Mouse (Mus musculus) ES-E14 (cell line): ENCODE results near the gene Kcnk15.

ENCODE experiments used
- CHD2 ChIP-seq: IDR thresholded peaks from 2 replicates; pipeline ENCODE4 v1.6.1; 2014; ENCODE audit warnings: mild to moderate bottlenecking, low read depth, low read length, inconsistent platforms
- HCFC1 ChIP-seq: IDR thresholded peaks from 2 replicates; pipeline ENCODE4 v1.6.1; 2012; ENCODE audit warnings: low read length, inconsistent platforms, borderline replicate concordance; ENCODE audit not compliant: insufficient read depth
- MAFK ChIP-seq: IDR thresholded peaks from 2 replicates; pipeline ENCODE4 v1.6.1; 2014; ENCODE audit warnings: mild to moderate bottlenecking, low read depth, low read length, inconsistent platforms; ENCODE audit not compliant: insufficient read depth
- ZC3H11A ChIP-seq: IDR thresholded peaks from 2 replicates; pipeline ENCODE4 v1.6.1; 2012; ENCODE audit warnings: low read depth, mild to moderate bottlenecking, inconsistent platforms, low read length, borderline replicate concordance
- ZNF384 ChIP-seq: IDR thresholded peaks from 2 replicates; pipeline ENCODE4 v1.6.1; 2012; ENCODE audit warnings: low read depth, low read length, inconsistent platforms

DNA sequence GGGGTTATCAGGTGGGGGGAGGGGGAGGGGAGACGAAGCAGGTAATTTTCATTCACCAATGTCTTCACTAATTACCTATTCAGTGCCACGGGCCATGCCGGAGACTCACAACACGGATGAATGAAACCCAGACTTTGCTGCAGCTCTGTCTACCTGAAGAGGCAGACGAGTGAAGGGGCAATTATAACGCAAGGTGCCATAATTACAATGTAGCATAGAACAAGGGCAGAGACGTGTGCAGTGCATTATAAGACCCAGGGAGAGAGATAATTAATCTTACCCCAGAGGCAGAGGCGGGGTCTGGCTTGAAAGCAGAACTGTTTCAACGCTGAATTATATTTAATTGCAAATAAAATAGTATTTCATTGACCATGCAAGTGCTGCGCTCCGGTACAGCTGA lies 37.1 kb downstream of the Kcnk15 start:
- TF ChIP-seq MAFK (no peak), CHD2 (no peak), ZNF384 (no peak), HCFC1 (no peak), ZC3H11A (no peak)
